Mouse (Mus musculus): ENCODE results near the gene Ormdl1.
"Not testable (repeated sequence)": the region's sequence is repeated elsewhere in the genome, so short reads cannot be mapped to it uniquely, and the experiment has no call there.

Gene Ormdl1

DNA sequence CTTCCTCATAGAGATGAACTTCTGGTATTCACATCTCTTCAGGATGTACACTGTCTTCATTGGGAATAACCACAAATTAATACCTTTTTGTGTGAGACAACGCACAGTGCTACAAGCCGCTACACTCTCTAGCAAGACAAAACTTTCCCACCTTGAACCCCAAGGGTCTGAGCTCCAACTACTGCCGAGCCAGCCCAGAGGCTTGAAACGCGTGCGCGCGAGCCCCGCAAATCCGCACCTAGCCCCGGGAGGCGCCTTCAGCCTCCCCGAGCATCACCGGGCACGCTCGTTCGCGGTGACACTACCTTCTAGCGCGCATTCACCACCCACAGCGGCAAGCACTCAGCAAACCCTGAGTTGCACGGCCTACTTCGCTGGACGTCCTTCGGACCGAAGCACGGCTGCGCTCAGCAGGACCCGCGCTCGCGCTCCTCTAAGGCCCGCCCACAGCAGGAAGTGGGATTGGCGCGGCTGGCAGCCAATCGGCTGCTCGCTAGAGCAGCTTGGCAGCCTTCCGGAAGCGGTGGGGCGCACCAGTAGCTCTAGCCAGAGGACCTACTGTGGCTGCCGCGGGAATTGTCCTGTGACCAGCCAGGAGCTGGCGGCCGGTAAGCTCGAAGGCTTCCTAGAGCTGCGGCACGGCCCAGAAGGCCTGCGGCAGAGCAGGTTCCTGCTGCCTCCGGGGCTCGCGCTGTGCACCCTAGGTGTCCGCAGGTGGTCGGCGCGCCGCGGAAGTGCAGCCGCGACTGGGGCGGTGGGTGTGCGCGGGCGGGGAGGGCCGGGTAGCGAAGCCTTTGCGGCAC is at the start of gene Ormdl1, which contains the start of the genes Pms1 and Gm28778:
TSS of gene Ormdl1 (plus strand) at position 515 of the 803 bp plus-strand sequence.
TSS of gene Pms1 (minus strand) at position 438 of the 803 bp plus-strand sequence.
TSS of gene Gm28778 (plus strand) at position 531 of the 803 bp plus-strand sequence.
- DNase-seq = peak; percentile 94 to 97

DNA sequence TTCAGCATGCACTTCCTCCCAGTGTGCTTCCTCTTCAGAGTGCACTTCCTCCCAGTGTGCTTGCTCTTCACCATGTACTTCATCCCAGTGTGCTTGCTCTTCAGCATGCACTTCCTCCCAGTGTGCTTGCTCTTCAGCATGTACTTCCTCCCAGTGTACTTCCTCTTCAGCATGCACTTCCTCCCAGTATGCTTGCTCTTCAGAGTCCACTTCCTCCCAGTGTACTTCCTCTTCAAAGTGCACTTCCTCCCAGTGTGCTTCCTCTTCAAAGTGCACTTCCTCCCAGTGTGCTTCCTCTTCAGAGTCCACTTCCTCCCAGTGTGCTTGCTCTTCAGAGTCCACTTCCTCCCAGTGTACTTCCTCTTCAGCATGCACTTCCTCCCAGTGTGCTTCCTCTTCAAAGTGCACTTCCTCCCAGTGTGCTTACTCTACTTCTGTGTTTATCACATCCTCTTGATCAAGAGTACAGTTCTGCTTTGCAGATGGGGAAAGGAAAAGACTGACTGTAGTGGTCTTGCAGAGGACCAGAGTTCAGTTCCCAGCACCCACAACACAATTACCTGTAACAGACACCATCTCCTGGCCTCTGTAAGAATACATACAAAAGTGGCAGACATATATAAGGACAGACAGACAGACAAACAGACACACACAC is 31.8 kb upstream of the Ormdl1 start:
- not testable (repeated sequence) for DNase-seq

DNA sequence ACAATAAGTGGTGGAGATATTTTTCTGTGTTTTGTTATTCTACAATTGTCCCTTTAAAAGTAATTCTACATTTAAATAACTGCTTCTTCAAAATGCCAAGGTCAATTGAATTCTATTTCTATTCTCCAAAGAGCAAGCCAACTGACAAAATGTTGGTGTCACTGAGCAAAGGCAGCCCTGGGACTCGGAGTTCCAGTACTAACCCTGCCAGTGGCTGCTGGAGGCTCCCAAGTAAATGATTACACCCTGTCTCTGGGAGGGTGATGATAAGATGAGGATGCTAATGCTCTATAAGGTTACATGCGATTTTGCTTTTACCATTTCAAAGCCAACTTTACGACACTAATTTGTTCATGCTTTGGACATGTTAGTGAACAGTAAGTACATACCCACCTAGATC is 27.0 kb upstream of the Ormdl1 start:
- no peak for DNase-seq

DNA sequence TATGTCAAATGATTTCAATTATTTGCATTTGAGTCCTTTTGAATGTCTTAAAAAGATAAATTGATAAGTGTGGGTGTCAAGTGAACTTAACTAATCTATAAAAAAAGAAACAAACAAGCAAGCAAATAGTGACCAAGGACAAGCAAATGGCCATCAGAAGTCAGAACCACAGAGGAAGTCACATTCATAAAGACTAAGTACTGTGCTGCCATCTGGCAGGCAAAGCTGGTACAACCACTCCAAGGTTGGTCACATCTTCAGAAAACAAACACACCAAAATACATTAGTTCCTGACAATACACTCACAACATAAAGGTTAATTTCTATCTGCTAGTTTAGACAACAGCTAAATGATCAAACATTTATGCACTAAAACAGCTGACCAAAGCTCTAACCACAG is 24.2 kb upstream of the Ormdl1 start:
- peak in 1 of 2 experiments; percentile 24 for DNase-seq

DNA sequence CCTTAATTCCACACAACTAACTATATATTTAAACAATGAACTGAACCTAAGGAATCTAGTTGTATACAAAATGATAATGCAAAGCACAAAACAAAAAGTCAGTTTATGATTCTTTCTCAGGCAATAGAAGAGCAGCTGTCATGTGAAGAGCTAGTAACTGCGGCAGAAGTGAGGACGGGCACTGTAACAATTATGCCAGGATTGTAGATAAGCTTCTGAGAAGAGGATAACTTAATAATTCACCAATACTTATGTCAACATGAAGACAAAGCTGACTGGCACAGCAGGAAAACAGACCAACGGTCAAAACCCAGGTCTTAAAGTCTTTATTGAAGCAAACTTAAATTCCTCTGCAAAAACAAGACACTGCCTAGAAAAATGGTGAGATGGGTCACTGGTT is 5.7 kb upstream of the Ormdl1 start:
- DNase-seq = no peak

DNA sequence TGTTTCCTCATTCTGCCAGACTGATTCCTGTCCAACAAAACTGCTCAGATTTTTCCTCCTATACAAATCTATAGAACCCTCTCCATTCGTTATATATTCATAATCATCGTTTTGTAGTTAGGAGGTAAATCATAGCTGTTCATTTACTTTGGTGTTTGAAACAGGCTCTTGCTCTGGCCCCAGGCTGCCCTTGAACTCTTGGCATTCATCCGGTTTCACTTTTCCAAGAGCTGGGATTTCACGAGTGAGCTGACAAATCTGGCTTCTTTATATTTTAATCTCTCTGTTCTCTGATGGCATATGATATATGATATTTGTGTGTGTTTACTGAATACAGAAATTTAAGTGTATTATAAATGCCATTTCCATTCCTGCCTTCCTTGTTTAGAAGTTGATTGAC is 3.6 kb downstream of the Ormdl1 start:
- DNase-seq = no peak

DNA sequence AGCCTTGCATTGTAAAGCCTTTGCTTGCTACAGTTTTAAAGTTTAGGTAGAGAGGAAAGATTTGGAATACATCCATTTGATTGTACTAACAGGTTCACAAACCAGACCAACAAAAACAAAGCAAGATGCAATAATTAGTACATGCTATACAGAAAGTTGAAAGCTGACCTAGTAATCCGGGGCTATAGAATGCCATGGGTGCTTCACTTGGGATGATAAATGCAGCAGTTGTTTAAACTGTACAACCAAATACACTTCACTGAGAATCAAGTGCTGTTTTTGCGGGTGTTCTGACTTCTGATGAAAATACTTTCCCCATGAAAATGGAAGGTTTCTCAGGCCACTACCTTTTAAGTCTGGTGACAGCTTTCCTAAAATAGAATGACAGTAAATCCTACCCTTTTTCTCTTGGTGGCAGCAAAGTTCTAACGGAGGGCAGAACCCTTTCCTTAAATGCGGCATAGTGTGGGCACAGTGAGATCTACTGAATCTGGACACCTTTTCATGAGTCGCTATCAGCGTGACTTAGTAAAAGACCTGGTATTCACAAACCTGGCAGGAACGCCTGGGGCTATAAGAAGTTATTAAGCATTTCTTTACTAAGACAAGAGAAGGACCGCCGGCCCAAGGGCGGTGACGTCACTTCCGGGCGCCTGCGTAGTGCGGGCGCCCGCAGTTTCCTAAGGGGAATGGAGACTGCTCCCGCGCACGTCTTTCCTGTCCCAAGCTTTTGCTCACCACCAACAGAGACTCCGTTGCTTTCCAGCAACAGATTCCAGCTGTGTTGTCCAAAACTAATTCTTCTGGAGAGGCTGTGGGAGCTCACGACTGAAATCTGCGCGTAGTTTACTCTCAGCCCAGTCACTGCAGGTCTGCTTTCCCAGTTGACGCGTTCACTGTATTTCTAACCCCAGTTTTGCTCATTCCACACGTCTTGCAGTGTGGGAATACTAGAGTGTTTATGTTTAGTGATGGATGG is 16.4 kb downstream of the Ormdl1 start, which contains the start of gene Osgepl1:
TSS of gene Osgepl1 (plus strand) at position 636 of the 979 bp plus-strand sequence.
- DNase-seq = peak; percentile 71 to 85

DNA sequence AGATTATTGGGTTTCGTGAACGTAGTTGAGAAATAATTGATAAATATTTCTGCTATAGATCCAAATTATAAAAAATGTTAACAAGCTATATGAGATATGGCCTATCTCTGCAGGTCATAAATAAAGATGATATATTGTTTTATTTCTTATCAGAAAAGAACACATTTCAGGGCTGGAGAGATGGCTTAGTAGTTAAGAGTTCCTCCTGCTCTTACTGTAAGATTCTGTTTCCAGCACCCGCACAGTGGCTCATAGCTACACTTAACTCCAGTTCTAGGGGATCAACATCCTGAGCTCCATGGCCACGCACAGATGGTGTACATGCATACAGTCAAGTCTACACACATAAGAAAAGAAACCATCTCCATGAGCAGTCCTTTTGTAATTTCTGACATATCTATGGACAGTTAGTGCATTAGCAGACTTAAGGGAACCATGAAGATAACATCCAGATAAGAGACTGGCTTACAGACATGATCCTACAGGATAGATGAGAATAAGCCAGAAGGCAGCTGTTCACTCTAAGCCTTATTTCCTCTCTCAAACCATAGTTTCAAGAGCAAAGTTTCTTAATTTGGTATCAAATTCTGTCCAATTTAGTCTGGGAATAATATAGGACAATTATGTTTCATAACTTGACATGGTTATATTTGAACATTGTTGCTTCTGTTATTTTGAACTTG is 24.9 kb downstream of the Ormdl1 start:
- DNase-seq = no peak

DNA sequence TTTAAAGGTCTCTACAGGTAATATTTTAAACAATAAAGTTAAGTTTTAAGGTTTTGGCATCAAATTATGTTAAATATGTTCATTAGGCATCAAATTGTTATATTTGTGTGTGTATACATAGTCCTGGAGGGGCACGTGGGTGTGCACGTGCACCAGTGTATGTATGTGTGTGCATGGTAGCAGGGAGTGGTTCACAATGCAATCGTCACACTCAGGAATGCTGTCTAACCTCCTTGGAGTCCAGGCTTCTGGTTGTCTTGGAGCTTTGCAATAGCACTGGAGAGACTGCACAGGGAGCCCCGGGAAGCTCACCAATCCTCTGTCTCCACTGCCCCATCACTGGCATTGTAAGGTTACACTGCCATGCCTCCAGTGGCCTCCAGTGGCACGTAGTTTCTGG is 26.4 kb downstream of the Ormdl1 start:
- no peak for DNase-seq

DNA sequence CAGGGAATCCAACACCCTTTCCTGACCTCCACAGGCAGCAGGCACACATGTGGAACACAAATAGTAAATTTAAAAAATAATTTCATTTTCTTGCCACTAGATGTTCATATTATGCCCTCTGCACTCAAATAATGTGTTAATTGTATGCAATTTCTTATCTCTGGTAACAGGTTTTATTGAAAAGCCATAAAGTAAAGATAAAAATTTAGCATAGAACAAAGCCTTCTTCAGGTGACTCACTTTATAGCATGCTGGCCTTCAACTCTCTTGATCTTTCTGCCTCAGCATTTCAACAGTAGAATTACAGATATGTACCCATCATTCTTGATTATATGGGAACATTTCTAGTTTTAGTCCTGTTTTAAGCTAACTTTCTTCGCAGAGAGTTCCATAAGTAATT is 27.4 kb downstream of the Ormdl1 start:
- no peak for DNase-seq

DNA sequence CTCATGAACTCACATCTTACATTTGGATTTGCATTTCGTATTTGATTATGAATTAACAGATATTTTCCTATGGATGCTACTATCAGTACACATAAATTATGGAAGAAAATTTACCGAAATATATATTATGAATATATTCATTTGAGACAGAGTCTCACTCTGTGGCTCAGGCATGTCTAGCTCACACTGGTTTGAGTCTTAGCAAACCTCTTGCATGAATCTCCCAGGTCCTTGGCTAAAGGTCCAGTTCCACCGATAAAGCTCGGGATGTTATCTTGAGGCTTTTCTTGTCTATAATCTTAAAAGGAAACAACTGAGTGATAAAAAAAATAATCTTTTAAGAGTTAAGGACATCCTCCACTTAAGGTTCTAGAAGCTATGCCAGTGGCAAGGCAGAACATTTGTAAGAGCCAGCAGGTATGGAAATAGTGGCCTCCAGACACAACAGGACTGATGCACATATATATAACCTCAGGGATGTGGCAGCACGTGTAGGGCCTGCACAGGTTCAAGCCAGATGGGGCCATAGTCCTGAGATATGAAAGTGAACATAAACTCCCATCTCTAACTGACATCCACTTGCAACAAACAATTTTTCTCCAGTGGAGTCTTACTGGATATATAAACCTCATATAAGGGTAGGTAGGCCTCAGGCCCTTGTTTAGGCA is 28.1 kb downstream of the Ormdl1 start:
- DNase-seq = no peak

DNA sequence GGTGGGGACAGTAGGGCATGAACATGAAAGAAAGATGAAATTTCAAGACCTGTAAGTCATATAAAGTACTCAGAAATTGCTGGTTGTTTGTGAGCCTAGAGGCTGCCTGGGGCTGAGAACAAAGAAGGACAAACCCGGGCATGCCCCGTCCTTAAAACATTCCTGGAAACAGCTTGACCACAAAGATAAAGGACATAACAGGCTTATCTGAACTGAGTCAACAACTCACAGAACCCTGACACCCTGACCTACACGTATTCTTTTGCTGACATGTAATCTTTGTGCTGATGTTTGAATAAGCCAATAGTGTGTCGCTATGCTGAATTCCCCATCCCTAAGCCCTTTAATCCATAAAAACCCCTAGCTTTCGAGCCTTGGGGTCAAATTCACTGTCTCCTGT is 36.6 kb downstream of the Ormdl1 start:
- DNase-seq = not testable (repeated sequence)

DNA sequence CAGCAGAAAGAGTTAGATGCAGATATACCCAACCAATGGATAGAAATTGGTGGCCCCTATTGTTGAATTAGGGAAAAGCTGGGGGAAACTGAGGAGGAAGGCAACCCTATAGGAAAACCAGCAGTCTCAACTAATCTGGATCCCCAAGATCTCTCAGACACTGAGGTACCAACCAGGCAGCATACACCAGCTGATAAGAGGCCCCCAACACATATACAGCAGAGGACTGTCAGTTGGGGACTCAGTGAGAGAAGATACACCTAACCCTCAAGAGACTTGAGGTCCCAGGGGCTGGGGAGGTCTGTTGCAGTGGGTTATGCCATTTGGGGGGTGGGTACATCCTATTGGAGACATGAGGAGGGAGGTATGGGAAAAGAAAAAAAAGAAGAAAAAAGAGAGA is 38.6 kb downstream of the Ormdl1 start:
- no peak for DNase-seq

DNA sequence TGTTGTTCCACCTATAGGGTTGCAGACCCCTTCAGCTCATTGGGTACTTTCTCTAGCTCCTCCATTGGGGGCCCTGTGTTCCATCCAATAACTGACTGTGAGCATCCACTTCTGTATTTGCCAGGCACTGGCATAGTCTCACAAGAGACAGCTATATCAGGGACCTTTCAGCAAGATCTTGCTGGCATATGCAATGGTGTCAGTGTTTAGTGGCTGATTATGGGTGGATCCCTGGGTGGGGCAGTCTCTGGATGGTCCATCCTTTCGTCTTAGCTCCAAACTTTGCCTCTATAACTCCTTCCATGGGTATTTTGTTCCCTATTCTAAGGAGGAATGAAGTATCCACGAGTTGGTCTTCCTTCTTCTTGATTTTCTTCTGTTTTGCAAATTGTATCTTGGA is 40.5 kb downstream of the Ormdl1 start:
- not testable (repeated sequence) for DNase-seq

DNA sequence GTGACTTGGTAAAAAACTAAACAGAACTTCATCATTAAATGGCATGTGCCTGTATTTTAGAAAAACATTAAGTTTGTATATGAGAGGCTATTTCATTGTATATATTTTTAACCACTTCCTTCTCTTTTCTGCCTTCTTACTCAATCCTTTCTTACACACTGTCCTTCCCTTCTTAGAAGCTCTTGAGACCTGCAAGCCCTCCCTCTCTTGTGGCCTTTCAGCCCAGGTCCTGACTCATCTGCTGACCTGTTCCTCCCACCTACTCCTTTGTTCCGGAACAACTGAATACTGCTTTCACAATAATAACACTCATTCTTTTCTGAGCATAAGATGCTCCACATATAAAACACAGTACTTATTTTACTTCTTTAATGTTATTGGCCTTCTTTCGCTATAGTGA is 44.2 kb downstream of the Ormdl1 start:
- DNase-seq = no peak

DNA sequence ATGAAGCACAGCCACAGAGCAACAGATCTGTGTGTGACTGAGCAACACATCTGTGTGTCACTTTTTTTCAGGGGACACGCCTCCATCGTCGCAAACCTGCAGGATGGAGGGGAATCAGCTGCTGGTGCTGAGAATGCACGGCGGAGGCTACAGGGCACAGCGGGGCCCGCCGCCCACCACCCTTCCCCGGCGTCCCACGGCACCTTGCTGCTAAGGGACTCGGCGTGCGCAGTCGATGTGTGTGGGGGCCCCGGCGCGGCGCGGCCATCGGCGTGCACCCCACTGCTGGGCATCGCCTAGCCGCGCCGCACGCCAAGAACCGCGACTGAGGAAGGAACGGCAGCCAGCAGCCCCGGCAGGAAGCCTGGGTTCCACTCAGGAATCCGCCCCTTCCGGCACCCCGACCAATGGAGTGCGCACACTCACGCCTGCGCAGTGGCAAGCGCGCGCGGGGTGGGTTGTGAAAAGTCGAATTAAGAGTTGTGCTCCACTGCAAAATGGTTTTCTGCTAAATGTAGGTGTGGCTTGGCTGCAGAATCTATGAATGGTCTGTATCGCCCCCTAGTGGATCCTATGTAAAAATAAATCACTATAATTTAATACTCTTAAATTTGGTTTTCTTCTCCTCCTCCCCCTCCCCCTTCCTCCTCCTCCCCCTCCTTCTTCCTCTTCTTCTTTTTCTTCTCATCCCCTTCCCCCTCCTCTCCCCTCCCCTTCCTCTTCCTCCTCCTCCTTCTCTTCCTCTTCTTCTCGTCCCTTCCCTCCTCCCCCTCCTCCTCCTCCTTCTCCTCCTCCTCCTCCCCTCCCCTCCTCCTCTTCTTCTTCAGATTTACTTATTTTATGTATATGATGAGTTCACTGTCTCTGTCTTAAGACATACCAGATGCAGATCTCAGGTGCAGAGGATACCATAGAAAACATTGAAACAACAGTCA is 55.7 kb downstream of the Ormdl1 start, which contains the start of the genes Asdurf, Gm28551 and Asnsd1:
TSS of gene Asdurf (minus strand) at position 293 of the 935 bp plus-strand sequence.
TSS of gene Gm28551 (minus strand) at position 341 of the 935 bp plus-strand sequence.
TSS of gene Asnsd1 (minus strand) at position 426 of the 935 bp plus-strand sequence.
- peak; percentile 97 to 98 for DNase-seq

DNA sequence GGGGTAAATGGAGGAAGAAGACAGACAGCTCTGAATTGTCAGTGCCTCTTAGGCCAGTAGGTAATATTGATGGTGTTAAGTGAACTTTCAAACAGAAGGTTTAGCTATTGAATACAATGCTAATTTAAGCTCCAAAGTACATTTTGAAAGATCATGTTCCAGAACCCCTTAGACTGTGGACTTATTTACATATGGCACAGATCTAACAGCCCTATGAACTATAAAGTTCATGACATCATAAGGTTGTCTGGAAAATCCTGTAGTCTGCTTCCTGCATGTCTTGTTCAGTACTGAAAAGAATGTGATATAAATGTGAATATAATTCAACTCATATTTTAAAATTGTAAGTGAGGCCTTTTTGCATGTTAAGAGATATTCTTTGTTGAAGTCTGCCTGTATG is 62.1 kb downstream of the Ormdl1 start:
- DNase-seq = no peak
